ENCODE assay signal across 8 mouse cellular contexts in genomic region chr8:123253451-123254098, GRCm38 (mm10). TPM values are rescaled to one million over a fixed set of nuclear protein-coding genes. Genes with fewer than 3 reads are reported as not detected.
DNase-seq lines count a peak whose midpoint lies in the region; ATAC-seq and TF ChIP-seq lines count a peak whose summit lies in the region.

No protein-coding gene starts in this region.

- H3K36me3 ChIP-seq in hindbrain, embryonic 10.5 days: peaks cover 71% of the 10 kb centered on the region
- peaks cover 6% of the 10 kb centered on the region for H3K36me3 ChIP-seq in liver, embryonic 14.5 days (replicated peaks; ENCODE audit: control insufficient read depth, insufficient read depth, low read depth)

- TF ChIP-seq POLR2A in lung, adult 2 months (IDR thresholded peaks at IDR 0.05; ENCODE audit: borderline replicate concordance, extremely low read depth, low read depth, low read length): no peak; the same call in 1 of the 2 replicates
- TF ChIP-seq POLR2A in bone marrow macrophage, adult 2 months (IDR thresholded peaks at IDR 0.05; ENCODE audit: borderline replicate concordance, low read depth, low read length): peak; percentile 49; the same call in 1 of the 2 replicates

- no peak for DNase-seq in lung, adult 2 months
- no peak for DNase-seq in lung, postnatal 4 days
- no peak for DNase-seq in hindbrain, embryonic 10.5 days (ENCODE audit: low spot score)
- DNase-seq in liver, embryonic 14.5 days (ENCODE audit: low read depth in 3 of 3, low spot score in 3 of 3): no peak
- no peak for DNase-seq in left cerebral cortex, postnatal 14 days (ENCODE audit: low spot score in 2 of 2)
- no peak for DNase-seq in layer of hippocampus, postnatal 36 days

- no peaks in the 10 kb centered on the region for H3K9me3 ChIP-seq in hindbrain, embryonic 10.5 days
- H3K9me3 ChIP-seq in liver, embryonic 14.5 days (ENCODE audit: control insufficient read depth, low read length): no peaks in the 10 kb centered on the region

- H3K9ac ChIP-seq in liver, embryonic 14.5 days (replicated peaks): peak overlapping the region; percentile 90

- intact Hi-C loops in left cerebral cortex, postnatal 14 days (cut with DNase I): no loop called here

- TF ChIP-seq EP300 in liver, embryonic 14.5 days (IDR thresholded peaks at IDR 0.05; ENCODE audit: low read depth): no peak

- ATAC-seq in liver, embryonic 14.5 days (ENCODE audit: insufficient read depth): peak; percentile 42
- ATAC-seq in monocyte, adult 5-6 weeks (replicated peaks; ENCODE audit: insufficient number of reproducible peaks, low FRiP score, low TSS enrichment, poor library complexity, severe bottlenecking): no peak

- no peaks in the 10 kb centered on the region for H3K27me3 ChIP-seq in hindbrain, embryonic 10.5 days (ENCODE audit: insufficient read depth, poor library complexity, severe bottlenecking)
- H3K27me3 ChIP-seq in liver, embryonic 14.5 days (ENCODE audit: control insufficient read depth, insufficient read depth, low read length): no peaks in the 10 kb centered on the region

- no peak for TF ChIP-seq CTCF in lung, adult 2 months (IDR thresholded peaks at IDR 0.05; ENCODE audit: insufficient read depth, low read length)
- no peak for TF ChIP-seq CTCF in bone marrow macrophage, adult 2 months (IDR thresholded peaks at IDR 0.05; ENCODE audit: low read depth, low read length)
- no peak for TF ChIP-seq CTCF in liver, embryonic 14.5 days (IDR thresholded peaks at IDR 0.05; ENCODE audit: low read depth)

- under 1% methylated on average over 40 of the region's 40 CpGs for WGBS in lung, adult 2 months
- under 1% methylated on average over 40 of the region's 40 CpGs for WGBS in hindbrain, embryonic 10.5 days
- under 1% methylated on average over 40 of the region's 40 CpGs for WGBS in liver, embryonic 14.5 days (ENCODE audit: insufficient replicate concordance)

- peak overlapping the region; percentile 72 for H3K27ac ChIP-seq in bone marrow macrophage, adult 2 months (ENCODE audit: insufficient read depth, low read depth, low read length)
- peak overlapping the region; percentile 97 for H3K27ac ChIP-seq in hindbrain, embryonic 10.5 days
- H3K27ac ChIP-seq in liver, embryonic 14.5 days: peak overlapping the region; percentile 3; the same call in 1 of the 2 replicates

- H3K4me3 ChIP-seq in lung, adult 2 months (replicated peaks; ENCODE audit: extremely low read depth, low read depth, low read length): peak overlapping the region; percentile 88
- H3K4me3 ChIP-seq in bone marrow macrophage, adult 2 months (ENCODE audit: insufficient read depth, low read length): peak overlapping the region; percentile 90
- H3K4me3 ChIP-seq in hindbrain, embryonic 10.5 days: peak overlapping the region; percentile 98
- peak overlapping the region; percentile 84 to 87 for H3K4me3 ChIP-seq in liver, embryonic 14.5 days (ENCODE audit: insufficient read depth in 1 of 2, low read depth in 2 of 2, low read length in 2 of 2)

- H3K4me2 ChIP-seq in liver, embryonic 14.5 days (ENCODE audit: low read depth): peak overlapping the region; percentile 78

- H3K4me1 ChIP-seq in lung, adult 2 months (ENCODE audit: control insufficient read depth, insufficient read depth, low read length): peaks cover 10% of the 10 kb centered on the region
- peaks cover 44% of the 10 kb centered on the region for H3K4me1 ChIP-seq in bone marrow macrophage, adult 2 months (ENCODE audit: control insufficient read depth, insufficient read depth, low read length)
- peaks cover 52% of the 10 kb centered on the region for H3K4me1 ChIP-seq in hindbrain, embryonic 10.5 days (replicated peaks)
- H3K4me1 ChIP-seq in liver, embryonic 14.5 days (replicated peaks; ENCODE audit: control insufficient read depth in 2 of 2, insufficient read depth in 2 of 2, low read length in 1 of 2): peaks cover 8 to 13% of the 10 kb centered on the region in 2 experiments

RNA-seq across cellular contexts. Expression of gene Zfp276, which starts 0.4 kb away (rescaled TPM):
- 34.1 and 37.8 TPM in 2 replicates for polyA plus RNA-seq in lung, adult 2 months (2012; rRNA removed)
- 16.2 and 17.1 TPM in 2 replicates for polyA plus RNA-seq in bone marrow macrophage, adult 2 months (2012; ENCODE audit: insufficient read depth, insufficient read length, missing spikeins)
- polyA plus RNA-seq in hindbrain, embryonic 10.5 days (2016; fragmentation: Nextera tagmentation; extraction: Ambion mirVana): 30.6 and 36.0 TPM in 2 replicates
- polyA plus RNA-seq in liver, embryonic 14.5 days (2012; rRNA removed): 8.4 and 8.9 TPM in 2 replicates
- polyA plus RNA-seq in liver, embryonic 14.5 days (2014; fragmentation: Nextera tagmentation; extraction: Ambion mirVana): 4.7 and 5.9 TPM in 2 replicates
- total RNA-seq in monocyte, adult 5-6 weeks (2017): 17.2 to 28.0 TPM (median 25.4 TPM) in 3 replicates
- 10 to 100 TPM; 20.4 to 20.9 TPM for total RNA-seq in left cerebral cortex, postnatal 14 days (2021)
- total RNA-seq in layer of hippocampus, postnatal 36 days (2021): 10 to 100 TPM; 24.3 to 26.6 TPM

RNA-seq across cellular contexts. Expression of gene Vps9d1, which starts 0.6 kb away (rescaled TPM):
- 83.9 and 94.4 TPM in 2 replicates for polyA plus RNA-seq in lung, adult 2 months (2012; rRNA removed)
- polyA plus RNA-seq in bone marrow macrophage, adult 2 months (2012; ENCODE audit: insufficient read depth, insufficient read length, missing spikeins): 42.6 and 43.7 TPM in 2 replicates
- polyA plus RNA-seq in hindbrain, embryonic 10.5 days (2016; fragmentation: Nextera tagmentation; extraction: Ambion mirVana): 26.8 and 31.7 TPM in 2 replicates
- polyA plus RNA-seq in liver, embryonic 14.5 days (2012; rRNA removed): 7.8 and 8.5 TPM in 2 replicates
- 2.4 and 3.8 TPM in 2 replicates for polyA plus RNA-seq in liver, embryonic 14.5 days (2014; fragmentation: Nextera tagmentation; extraction: Ambion mirVana)
- total RNA-seq in monocyte, adult 5-6 weeks (2017): 28.2 to 59.4 TPM (median 54.9 TPM) in 3 replicates
- 10 to 100 TPM; 60.2 to 71.8 TPM for total RNA-seq in left cerebral cortex, postnatal 14 days (2021)
- 10 to 100 TPM; 49.7 to 51.6 TPM for total RNA-seq in layer of hippocampus, postnatal 36 days (2021)

RNA-seq across cellular contexts. Expression of gene Spata2l, which starts 17.5 kb away (rescaled TPM):
- polyA plus RNA-seq in lung, adult 2 months (2012; rRNA removed): 8.3 and 9.6 TPM in 2 replicates
- 8.2 and 11.2 TPM in 2 replicates for polyA plus RNA-seq in bone marrow macrophage, adult 2 months (2012; ENCODE audit: insufficient read depth, insufficient read length, missing spikeins)
- polyA plus RNA-seq in hindbrain, embryonic 10.5 days (2016; fragmentation: Nextera tagmentation; extraction: Ambion mirVana): 2.3 and 3.3 TPM in 2 replicates
- polyA plus RNA-seq in liver, embryonic 14.5 days (2012; rRNA removed): 0.87 and 0.92 TPM in 2 replicates
- polyA plus RNA-seq in liver, embryonic 14.5 days (2014; fragmentation: Nextera tagmentation; extraction: Ambion mirVana): 1.5 TPM in 2 replicates
- 0.85 to 3.6 TPM (median 0.95 TPM) in 3 replicates for total RNA-seq in monocyte, adult 5-6 weeks (2017)
- 100 to 1,000 TPM; 125 to 142 TPM for total RNA-seq in left cerebral cortex, postnatal 14 days (2021)
- 10 to 100 TPM; 80.7 to 81.4 TPM for total RNA-seq in layer of hippocampus, postnatal 36 days (2021)

RNA-seq across cellular contexts. Expression of gene Cdk10, which starts 28.9 kb away (rescaled TPM):
- 48.5 and 60.3 TPM in 2 replicates for polyA plus RNA-seq in lung, adult 2 months (2012; rRNA removed)
- polyA plus RNA-seq in bone marrow macrophage, adult 2 months (2012; ENCODE audit: insufficient read depth, insufficient read length, missing spikeins): 35.5 and 36.1 TPM in 2 replicates
- polyA plus RNA-seq in hindbrain, embryonic 10.5 days (2016; fragmentation: Nextera tagmentation; extraction: Ambion mirVana): 36.7 and 37.2 TPM in 2 replicates
- 15.4 and 16.3 TPM in 2 replicates for polyA plus RNA-seq in liver, embryonic 14.5 days (2012; rRNA removed)
- 7.2 and 10.1 TPM in 2 replicates for polyA plus RNA-seq in liver, embryonic 14.5 days (2014; fragmentation: Nextera tagmentation; extraction: Ambion mirVana)
- 25.8 to 42.8 TPM (median 39.1 TPM) in 3 replicates for total RNA-seq in monocyte, adult 5-6 weeks (2017)
- total RNA-seq in left cerebral cortex, postnatal 14 days (2021): 10 to 100 TPM; 71.2 to 75.6 TPM
- total RNA-seq in layer of hippocampus, postnatal 36 days (2021): 10 to 100 TPM; 89.6 to 99.3 TPM

RNA-seq across cellular contexts. Expression of gene Spata33, which starts 40.9 kb away (rescaled TPM):
- 2.8 and 3.1 TPM in 2 replicates for polyA plus RNA-seq in lung, adult 2 months (2012; rRNA removed)
- 0.87 and 1.4 TPM in 2 replicates for polyA plus RNA-seq in bone marrow macrophage, adult 2 months (2012; ENCODE audit: insufficient read depth, insufficient read length, missing spikeins)
- 5.3 and 5.7 TPM in 2 replicates for polyA plus RNA-seq in hindbrain, embryonic 10.5 days (2016; fragmentation: Nextera tagmentation; extraction: Ambion mirVana)
- polyA plus RNA-seq in liver, embryonic 14.5 days (2012; rRNA removed): 0.21 and 0.60 TPM in 2 replicates
- polyA plus RNA-seq in liver, embryonic 14.5 days (2014; fragmentation: Nextera tagmentation; extraction: Ambion mirVana): 0.08 and 0.16 TPM in 2 replicates
- total RNA-seq in monocyte, adult 5-6 weeks (2017): not detected in 3 replicates
- 10 to 100 TPM in 1 of 2 experiments, 1 to 10 TPM in 1; 7.1 to 10.2 TPM for total RNA-seq in left cerebral cortex, postnatal 14 days (2021)
- 1 to 10 TPM; 5.6 to 7.0 TPM for total RNA-seq in layer of hippocampus, postnatal 36 days (2021)

Comparison
In these comparisons a context has a peak if more than half of its experiments do, and no peak if none do; other contexts are left out.
1. H3K27ac ChIP-seq: peak in every context shown above with its lines; median percentile 97 in hindbrain, embryonic 10.5 days; 72 in bone marrow macrophage, adult 2 months; 3 in liver, embryonic 14.5 days.